Mouse (Mus musculus) heart, postnatal 25 days (tissue): Measurements from ENCODE around the gene Tbcd. TPM values are rescaled to one million over a fixed set of nuclear protein-coding genes. Genes with fewer than 3 reads are reported as not detected.
"Not testable (repeated sequence)": the region's sequence is repeated elsewhere in the genome, so short reads cannot be mapped to it uniquely, and the experiment has no call there.

ENCODE experiments used
- DNase-seq: peaks from one replicate; pipeline ENCODE4 v3.0.0; 2022; ENCODE audit warnings: low spot score
- intact Hi-C: fragments of 180-260 bp; cut with DNase I; formaldehyde crosslinking; loops from one replicate; pipeline ENCODE4 v1.15.1; 2025
- total RNA-seq, 2 experiments: library from RNA; stranded (reverse); gene quantifications; 2 replicates each; pipeline ENCODE4 v1.2.3; 2021

The Tbcd gene
- total RNA-seq, 2 experiments from 2014 or later = 10.0 to 11.5 TPM

GRCm38 (mm10) chr11:121647321-121647720 lies 195.6 kb downstream of the Tbcd start:
- no peak for DNase-seq
- intact Hi-C loops = no loop called here

- intact Hi-C loops = no loop called here
Observed at GRCm38 (mm10) chr11:121648166-121648565, 196.4 kb downstream of the Tbcd start.

DNA sequence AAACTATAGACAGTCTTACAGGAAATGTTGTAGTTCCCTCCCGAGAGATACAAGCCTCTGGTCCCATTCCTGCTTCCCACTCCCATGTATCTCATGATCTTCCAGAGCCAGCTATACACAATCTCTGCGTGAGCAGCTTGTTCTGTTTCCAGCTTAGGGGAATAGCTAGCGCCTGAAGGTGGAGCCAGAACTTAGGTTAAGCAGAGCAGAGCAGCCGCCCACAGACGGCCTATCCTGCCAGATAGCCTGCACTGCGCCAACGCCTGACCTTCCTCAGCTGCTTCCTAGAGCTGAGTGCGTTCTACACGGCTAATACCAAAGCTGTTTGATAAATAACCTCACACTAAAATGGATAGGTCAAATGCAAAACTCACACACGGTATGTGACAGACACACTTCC lies 198.2 kb downstream of the Tbcd start:
- peak; percentile 42 for DNase-seq
- intact Hi-C loops = no loop called here

More at GRCm38 (mm10) chr11:121648166-121648565, 196.4 kb downstream of the Tbcd start:
- DNase-seq = no peak

- intact Hi-C loops = no loop called here
- no peak for DNase-seq
Observed at GRCm38 (mm10) chr11:121650668-121651067, 198.9 kb downstream of the Tbcd start.

- intact Hi-C loops = no loop called here
- DNase-seq = no peak
Observed at GRCm38 (mm10) chr11:121651556-121651955, 199.8 kb downstream of the Tbcd start.

DNA sequence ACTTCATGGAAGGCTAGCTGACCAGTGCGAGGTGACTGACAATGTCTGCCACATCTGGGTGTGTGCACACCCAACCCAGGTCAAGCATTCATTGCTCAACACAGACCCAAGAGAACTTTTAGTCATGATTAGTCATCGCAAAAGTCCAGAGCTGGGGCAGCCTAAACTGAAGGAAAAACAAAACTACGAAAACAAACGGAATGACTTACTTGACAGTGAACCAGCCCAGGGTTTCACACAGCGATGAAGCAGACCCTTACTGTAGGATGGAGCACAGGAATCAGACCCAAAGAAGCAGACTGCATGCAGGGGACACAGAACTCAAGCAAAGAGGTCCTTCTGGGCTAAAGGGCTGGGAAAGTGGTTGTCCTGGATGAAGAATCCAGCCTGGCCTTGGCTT lies 200.2 kb downstream of the Tbcd start:
- peak; percentile 14 for DNase-seq
- intact Hi-C loops = loop anchor here (2.0 kb wide), 1 partner anchor 157 kb away; no protein-coding TSS in a partner anchor

DNA sequence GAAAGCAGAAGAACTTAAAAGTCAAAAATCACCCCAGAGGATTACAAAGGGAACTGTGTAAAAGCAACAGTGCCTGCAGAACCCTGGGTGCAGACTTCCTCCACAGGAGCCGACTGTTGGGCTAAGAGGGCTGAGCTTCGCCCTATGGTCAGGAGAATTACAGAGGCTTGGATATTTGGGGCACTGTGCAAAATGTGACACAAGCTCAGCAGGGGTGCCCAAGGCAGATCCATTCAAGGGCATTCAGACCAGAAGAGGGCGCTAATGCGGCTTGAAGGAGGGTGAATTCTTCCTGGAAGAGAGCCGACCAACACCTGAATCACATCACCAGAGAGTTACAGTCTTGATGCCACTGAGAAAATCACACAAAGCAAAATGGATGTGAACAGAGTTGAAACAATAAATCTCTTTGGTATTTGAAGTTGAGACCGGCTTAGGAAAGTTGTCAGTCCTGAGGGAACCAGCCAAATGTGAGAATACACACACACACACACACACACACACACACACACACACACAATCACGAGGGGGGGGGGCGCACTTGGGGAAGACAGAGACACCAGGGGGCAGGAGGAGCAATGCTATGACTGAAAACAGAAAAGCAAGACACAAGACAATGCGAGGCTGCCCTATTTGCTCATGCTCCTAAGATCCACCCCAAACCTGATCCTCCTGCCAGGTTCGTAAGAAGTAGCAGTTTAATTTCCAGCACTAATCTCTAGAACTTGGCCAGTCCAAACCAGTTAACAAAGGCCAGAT lies 201.0 kb downstream of the Tbcd start:
- intact Hi-C loops = loop anchor here (2.0 kb wide), 1 partner anchor 156 kb away; no protein-coding TSS in a partner anchor
- DNase-seq = no peak

DNA sequence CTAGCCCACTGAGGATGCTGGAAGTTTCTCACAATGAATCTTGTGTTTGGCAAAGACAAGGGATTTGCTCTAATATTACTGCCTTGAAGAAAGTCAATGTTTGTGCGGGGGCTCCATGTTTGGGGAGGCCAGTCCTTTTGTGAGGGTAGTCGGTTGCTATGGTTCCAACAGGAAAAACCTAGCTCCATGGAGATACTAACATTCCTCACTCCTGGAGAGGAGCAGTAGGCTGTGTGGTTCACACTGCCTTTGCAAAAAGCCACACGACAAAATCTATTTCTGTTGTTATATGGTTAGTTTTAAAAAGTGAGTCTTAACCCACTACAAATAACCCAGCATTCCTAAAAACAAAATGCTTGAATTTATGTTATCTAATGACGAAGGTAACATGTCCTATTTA lies 201.9 kb downstream of the Tbcd start:
- intact Hi-C loops = loop anchor here (2.0 kb wide), 1 partner anchor 155 kb away; no protein-coding TSS in a partner anchor
- DNase-seq = no peak

GRCm38 (mm10) chr11:121654406-121654945 lies 202.7 kb downstream of the Tbcd start:
- no peak for DNase-seq
- intact Hi-C loops = no loop called here

- intact Hi-C loops = loop anchor here (5.0 kb wide), 1 partner anchor 47 kb away; the partner anchor contains the start of gene Metrnl
- no peak for DNase-seq
Observed at GRCm38 (mm10) chr11:121655166-121655806, 203.5 kb downstream of the Tbcd start.

- DNase-seq = no peak
- intact Hi-C loops = loop anchor here (5.0 kb wide), 1 partner anchor 46 kb away; the partner anchor contains the start of gene Metrnl
Observed at GRCm38 (mm10) chr11:121655807-121656511, 204.2 kb downstream of the Tbcd start.

GRCm38 (mm10) chr11:121658151-121658550 lies 206.4 kb downstream of the Tbcd start:
- no peak for DNase-seq
- intact Hi-C loops = loop anchor here (5.0 kb wide), 1 partner anchor 44 kb away; the partner anchor contains the start of gene Metrnl

- not testable (repeated sequence) for DNase-seq
- intact Hi-C loops = loop anchor here (10.0 kb wide), 1 partner anchor 306 kb away; the partner anchor contains the start of gene Wdr45b
Observed at GRCm38 (mm10) chr11:121660604-121661003, 208.9 kb downstream of the Tbcd start.

GRCm38 (mm10) chr11:121661116-121661515 lies 209.4 kb downstream of the Tbcd start:
- DNase-seq = no peak
- intact Hi-C loops = loop anchor here (10.0 kb wide), 1 partner anchor 306 kb away; the partner anchor contains the start of gene Wdr45b

Other genes starting within 250 kb of the Tbcd start
- gene Hexdc, start 247.5 kb upstream of the Tbcd start, total RNA-seq = 10 to 100 TPM; 10.2 to 11.0 TPM
- gene Ogfod3, start 247.2 kb upstream of the Tbcd start, total RNA-seq = 10 to 100 TPM; 14.5 to 14.6 TPM
- 1 to 10 TPM; 7.8 to 9.5 TPM for gene Cybc1, start 222.6 kb upstream of the Tbcd start, total RNA-seq
- gene Narf, start 214.7 kb upstream of the Tbcd start, total RNA-seq = 100 to 1,000 TPM in 1 of 2 experiments, 10 to 100 TPM in 1; 97.7 to 123 TPM
- gene Foxk2, start 192.0 kb upstream of the Tbcd start, total RNA-seq = 10 to 100 TPM; 19.1 to 20.0 TPM
- 10 to 100 TPM; 32.5 to 34.2 TPM for gene Wdr45b, start 97.5 kb upstream of the Tbcd start, total RNA-seq
- 1 to 10 TPM; 1.3 to 1.6 TPM for gene Rab40b, start 63.7 kb upstream of the Tbcd start, total RNA-seq
- gene Fn3krp, start 30.5 kb upstream of the Tbcd start, total RNA-seq = 1 to 10 TPM; 7.4 to 7.8 TPM
- gene Fn3k, start 17.0 kb upstream of the Tbcd start, total RNA-seq = 10 to 100 TPM; 23.7 to 27.6 TPM
- under 1 TPM in 1 of 2 experiments, not detected in 1; 0.08 TPM for gene Zfp750, start 67.4 kb downstream of the Tbcd start, total RNA-seq
- gene B3gntl1, start 221.2 kb downstream of the Tbcd start, total RNA-seq = 1 to 10 TPM; 3.6 to 4.6 TPM
- 10 to 100 TPM; 21.8 to 22.0 TPM for gene Metrnl, start 249.6 kb downstream of the Tbcd start, total RNA-seq